Mouse (Mus musculus): ENCODE measurements around the gene Tmem219. TPM values are rescaled to one million over a fixed set of nuclear protein-coding genes. Genes with fewer than 3 reads are reported as not detected.

Gene Tmem219
- 14.7 and 25.6 TPM in 2 replicates for total RNA-seq (2012; rRNA removed)

DNA sequence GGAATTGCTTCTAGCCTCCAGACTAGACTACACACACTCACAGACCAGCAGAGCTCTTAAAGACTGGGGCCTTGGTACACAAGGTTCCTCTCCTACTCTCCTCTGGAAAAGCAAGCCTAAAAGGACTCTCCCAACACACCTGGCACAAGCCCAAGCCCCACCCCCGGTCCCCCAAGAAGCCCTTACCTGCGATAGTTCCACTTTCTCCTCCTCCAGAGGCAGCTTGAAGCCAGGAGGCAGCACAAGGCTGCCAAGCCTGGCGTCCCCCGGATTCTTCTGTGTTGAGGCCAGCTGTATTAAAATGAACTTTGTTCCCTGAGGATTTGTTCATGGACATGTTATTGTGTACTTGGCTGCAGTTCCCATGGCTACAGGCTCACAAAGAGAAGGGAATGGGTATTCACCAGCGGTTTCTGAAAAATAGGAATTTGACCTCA lies at the start of gene Tmem219:
Gene Tmem219 (minus strand): TSS at position 294 of the 437 bp plus-strand sequence.
- no peak for TF ChIP-seq CHD2 (IDR thresholded peaks at IDR 0.05; ENCODE audit: low read depth, low read length)
- TF ChIP-seq ZNF384 (IDR thresholded peaks at IDR 0.05; ENCODE audit: low read depth, low read length): no peak
- TF ChIP-seq ZC3H11A (IDR thresholded peaks at IDR 0.05; ENCODE audit: borderline replicate concordance, low read depth, low read length): no peak
- no peak for TF ChIP-seq HCFC1 (IDR thresholded peaks at IDR 0.05; ENCODE audit: borderline replicate concordance, insufficient read depth, low read length)
- no peak for TF ChIP-seq MAFK (IDR thresholded peaks at IDR 0.05; ENCODE audit: insufficient read depth, low read depth, low read length)
- Histone ChIP-seq H3K9me3 (ENCODE audit: control insufficient read depth, insufficient read depth, low read depth, low read length) (no peaks in the 10 kb centered on the region), H3K4me3 (ENCODE audit: insufficient read depth in 1 of 2, low read depth in 1 of 2, low read length in 2 of 2, poor library complexity in 1 of 2, severe bottlenecking in 1 of 2) (no peak within 1 kb of the TSS), H3K9ac (ENCODE audit: insufficient read depth, low read depth, low read length, poor library complexity, severe bottlenecking) (no peak within 1 kb of the TSS), H3K36me3 (ENCODE audit: control insufficient read depth, insufficient read depth, low read length, poor library complexity, severe bottlenecking) (no peaks in the 10 kb centered on the region), H3K27ac (ENCODE audit: insufficient read depth, low read depth, low read length, poor library complexity, severe bottlenecking) (no peak within 1 kb of the TSS), H3K4me1 (ENCODE audit: control insufficient read depth in 2 of 2, insufficient read depth in 2 of 2, low read length in 2 of 2, poor library complexity in 1 of 2) (no peaks in the 10 kb centered on the region)
- no peak for DNase-seq (ENCODE audit: low read depth, low spot score)
- in situ Hi-C loops (cut with MboI; ENCODE audit: low sequenced_read_pairs in 2 of 2, unreplicated experiment in 2 of 2): no loop called here

DNA sequence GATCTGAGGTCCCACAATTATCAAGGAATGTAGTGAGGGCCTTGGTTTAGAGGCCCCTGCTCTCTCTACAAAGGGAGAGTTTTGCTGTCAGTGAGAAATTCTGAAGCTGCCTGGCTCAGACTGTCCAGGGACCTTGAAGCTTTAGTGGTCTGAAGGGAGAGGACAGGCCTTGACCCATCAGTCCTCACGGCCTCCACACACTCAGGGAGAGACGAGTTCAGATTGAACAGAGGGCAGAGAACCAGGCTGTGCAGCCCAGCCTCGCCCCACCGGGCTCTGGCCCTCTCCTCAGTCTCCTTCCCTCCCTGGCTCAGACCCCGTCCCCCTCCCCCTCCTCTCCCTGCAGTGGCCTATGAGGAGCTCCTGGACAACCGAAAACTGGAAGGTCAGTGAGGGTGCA lies 44.6 kb upstream of the Tmem219 start:
- Histone ChIP-seq H3K4me3 (ENCODE audit: insufficient read depth in 1 of 2, low read depth in 1 of 2, low read length in 2 of 2, poor library complexity in 1 of 2, severe bottlenecking in 1 of 2) (no peak overlapping the region), H3K9ac (ENCODE audit: insufficient read depth, low read depth, low read length, poor library complexity, severe bottlenecking) (no peak overlapping the region)

DNA sequence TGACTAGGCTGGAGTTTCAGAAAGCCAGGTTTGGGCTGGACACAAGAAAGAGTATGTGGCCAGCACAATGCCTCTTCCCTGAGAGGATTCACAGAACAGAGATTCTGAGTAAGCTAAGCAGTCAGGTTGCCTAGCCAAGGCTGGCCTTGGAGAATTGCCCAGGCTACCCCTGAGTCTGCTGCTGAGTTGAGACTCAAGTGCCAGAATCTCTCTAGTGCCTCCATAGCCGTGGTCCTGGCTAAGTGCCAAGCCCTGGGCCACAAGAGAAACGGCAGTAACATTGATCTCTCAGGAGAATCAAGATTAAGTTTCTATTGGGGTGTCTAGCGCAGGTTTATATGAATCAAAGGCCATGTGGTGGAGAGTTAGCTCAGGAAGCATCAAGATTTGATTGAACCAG lies 42.9 kb upstream of the Tmem219 start:
- Histone ChIP-seq H3K9ac (ENCODE audit: insufficient read depth, low read depth, low read length, poor library complexity, severe bottlenecking) (no peak overlapping the region), H3K27ac (ENCODE audit: insufficient read depth, low read depth, low read length, poor library complexity, severe bottlenecking) (no peak overlapping the region), H3K4me3 (ENCODE audit: insufficient read depth in 1 of 2, low read depth in 1 of 2, low read length in 2 of 2, poor library complexity in 1 of 2, severe bottlenecking in 1 of 2) (no peak overlapping the region), H3K4me1 (ENCODE audit: control insufficient read depth in 2 of 2, insufficient read depth in 2 of 2, low read length in 2 of 2, poor library complexity in 1 of 2) (peaks cover 0 to 3% of the 10 kb centered on the region in 2 experiments; a peak in 1 of 4 replicates), H3K36me3 (ENCODE audit: control insufficient read depth, insufficient read depth, low read length, poor library complexity, severe bottlenecking) (no peaks in the 10 kb centered on the region), H3K9me3 (ENCODE audit: control insufficient read depth, insufficient read depth, low read depth, low read length) (no peaks in the 10 kb centered on the region)
- no peak for DNase-seq (ENCODE audit: low read depth, low spot score)
- in situ Hi-C loops (cut with MboI; ENCODE audit: low sequenced_read_pairs in 2 of 2, unreplicated experiment in 2 of 2): no loop called here
- TF ChIP-seq HCFC1 (IDR thresholded peaks at IDR 0.05; ENCODE audit: borderline replicate concordance, insufficient read depth, low read length) (no peak), MAFK (IDR thresholded peaks at IDR 0.05; ENCODE audit: insufficient read depth, low read depth, low read length) (no peak), ZC3H11A (IDR thresholded peaks at IDR 0.05; ENCODE audit: borderline replicate concordance, low read depth, low read length) (no peak), ZNF384 (IDR thresholded peaks at IDR 0.05; ENCODE audit: low read depth, low read length) (no peak), CHD2 (IDR thresholded peaks at IDR 0.05; ENCODE audit: low read depth, low read length) (no peak)

More for the DNA sequence above, 44.6 kb upstream of the Tmem219 start:
- in situ Hi-C loops (cut with MboI; ENCODE audit: low sequenced_read_pairs in 2 of 2, unreplicated experiment in 2 of 2): no loop called here
- Histone ChIP-seq H3K36me3 (ENCODE audit: control insufficient read depth, insufficient read depth, low read length, poor library complexity, severe bottlenecking) (no peaks in the 10 kb centered on the region), H3K4me1 (ENCODE audit: control insufficient read depth in 2 of 2, insufficient read depth in 2 of 2, low read length in 2 of 2, poor library complexity in 1 of 2) (peaks cover 0 to 3% of the 10 kb centered on the region in 2 experiments; a peak in 1 of 4 replicates), H3K9me3 (ENCODE audit: control insufficient read depth, insufficient read depth, low read depth, low read length) (no peaks in the 10 kb centered on the region), H3K27ac (ENCODE audit: insufficient read depth, low read depth, low read length, poor library complexity, severe bottlenecking) (no peak overlapping the region)
- TF ChIP-seq ZC3H11A (IDR thresholded peaks at IDR 0.05; ENCODE audit: borderline replicate concordance, low read depth, low read length) (no peak), CHD2 (IDR thresholded peaks at IDR 0.05; ENCODE audit: low read depth, low read length) (no peak), HCFC1 (IDR thresholded peaks at IDR 0.05; ENCODE audit: borderline replicate concordance, insufficient read depth, low read length) (no peak), ZNF384 (IDR thresholded peaks at IDR 0.05; ENCODE audit: low read depth, low read length) (no peak), MAFK (IDR thresholded peaks at IDR 0.05; ENCODE audit: insufficient read depth, low read depth, low read length) (no peak)
- DNase-seq (ENCODE audit: low read depth, low spot score): no peak

DNA sequence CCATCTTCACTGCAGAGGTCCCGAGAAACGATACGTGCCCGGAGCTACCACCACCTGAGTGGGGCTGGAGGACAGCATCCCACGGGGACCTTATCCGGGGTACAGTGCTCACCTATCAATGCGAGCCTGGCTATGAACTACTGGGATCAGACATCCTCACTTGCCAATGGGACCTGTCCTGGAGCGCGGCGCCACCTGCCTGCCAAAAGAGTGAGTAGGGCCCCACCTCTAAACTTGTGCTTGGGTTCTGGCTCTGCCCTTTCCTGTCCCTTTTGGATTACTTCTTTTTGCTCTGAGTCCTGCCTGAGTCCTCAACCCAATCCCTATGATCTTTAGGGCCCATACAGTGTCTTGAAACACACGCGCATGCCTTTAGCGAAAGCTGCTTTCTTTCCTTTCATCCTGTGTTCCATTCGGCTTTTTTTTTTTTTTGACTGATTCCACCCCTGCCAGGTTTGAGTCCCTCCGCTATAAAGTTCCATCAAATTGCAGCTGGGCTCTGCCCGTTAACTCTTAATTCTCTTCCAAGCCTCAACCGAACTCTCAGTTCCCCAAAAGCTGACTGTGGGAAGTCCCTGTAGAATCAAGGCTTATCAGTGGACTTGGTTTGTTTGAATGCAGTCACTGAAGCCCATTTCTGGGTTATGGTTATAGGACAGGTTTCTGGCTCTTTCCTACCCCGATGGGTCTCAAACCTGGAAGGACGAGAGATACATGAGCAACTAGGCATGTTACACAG lies 41.0 kb upstream of the Tmem219 start:
- peaks cover 0 to 5% of the 10 kb centered on the region in 2 experiments; a peak in 1 of 4 replicates for H3K4me1 ChIP-seq (ENCODE audit: control insufficient read depth in 2 of 2, insufficient read depth in 2 of 2, low read length in 2 of 2, poor library complexity in 1 of 2)
- no peak overlapping the region; the same call in 1 of the 2 replicates for H3K27ac ChIP-seq (ENCODE audit: insufficient read depth, low read depth, low read length, poor library complexity, severe bottlenecking)
- H3K9me3 ChIP-seq (ENCODE audit: control insufficient read depth, insufficient read depth, low read depth, low read length): no peaks in the 10 kb centered on the region
- no peaks in the 10 kb centered on the region for H3K36me3 ChIP-seq (ENCODE audit: control insufficient read depth, insufficient read depth, low read length, poor library complexity, severe bottlenecking)
- peak; percentile 17; the same call in 1 of the 2 replicates for TF ChIP-seq ZNF384 (IDR thresholded peaks at IDR 0.05; ENCODE audit: low read depth, low read length)
- TF ChIP-seq HCFC1 (IDR thresholded peaks at IDR 0.05; ENCODE audit: borderline replicate concordance, insufficient read depth, low read length): no peak
- TF ChIP-seq ZC3H11A (IDR thresholded peaks at IDR 0.05; ENCODE audit: borderline replicate concordance, low read depth, low read length): no peak
- H3K4me3 ChIP-seq (ENCODE audit: insufficient read depth in 1 of 2, low read depth in 1 of 2, low read length in 2 of 2, poor library complexity in 1 of 2, severe bottlenecking in 1 of 2): peak overlapping the region; percentile 43 to 45; a peak in 3 of 4 replicates
- H3K9ac ChIP-seq (ENCODE audit: insufficient read depth, low read depth, low read length, poor library complexity, severe bottlenecking): peak overlapping the region; percentile 55; the same call in 1 of the 2 replicates
- no peak for DNase-seq (ENCODE audit: low read depth, low spot score)
- in situ Hi-C loops (cut with MboI; ENCODE audit: low sequenced_read_pairs in 2 of 2, unreplicated experiment in 2 of 2): no loop called here
